Mouse (Mus musculus): ENCODE results near the gene Large2.

Large2 gene

GRCm38 (mm10) chr2:92390206-92390930, 15.7 kb upstream of the Large2 start:
- peak; percentile 73 for DNase-seq

GRCm38 (mm10) chr2:92389645-92390044, 15.0 kb upstream of the Large2 start:
- no peak for DNase-seq

DNA sequence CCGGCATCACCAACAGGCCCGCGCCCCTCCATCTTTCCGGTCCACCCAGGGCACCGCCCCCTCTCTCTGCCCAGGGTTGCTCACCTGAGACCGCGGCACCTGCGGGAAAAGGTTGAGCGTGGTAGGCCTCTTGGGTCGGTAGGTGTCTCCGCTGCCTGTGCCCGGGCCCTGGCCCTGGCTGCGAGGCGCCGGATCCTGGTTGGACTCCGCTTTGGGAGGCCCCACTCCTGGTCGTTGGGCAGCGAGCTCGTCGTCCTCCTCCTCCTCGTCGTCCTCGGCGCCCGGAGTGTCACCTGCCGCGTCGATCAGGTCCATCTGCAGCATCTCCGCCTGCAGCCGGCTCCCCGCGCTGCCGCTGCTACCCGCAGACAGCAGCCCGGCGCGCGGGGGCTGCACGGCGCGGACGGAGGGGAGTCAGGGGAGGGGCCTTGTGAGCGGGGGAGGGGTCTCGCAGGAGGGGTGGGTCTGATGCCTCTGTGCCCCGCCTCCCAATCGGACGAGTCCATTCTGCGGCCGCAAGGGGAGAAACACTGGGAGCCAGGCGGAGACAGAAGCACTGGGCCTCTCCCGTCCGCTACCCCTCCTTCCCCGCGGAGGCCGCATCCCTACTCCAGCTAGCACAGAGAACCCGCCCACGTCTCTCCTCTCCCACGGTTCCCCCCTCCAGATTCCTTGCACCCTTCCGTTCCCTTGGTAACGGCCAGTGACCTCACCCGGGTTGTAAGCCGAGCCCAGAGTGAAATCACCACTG, 14.4 kb upstream of the Large2 start:
- DNase-seq: peak; percentile 94

DNA sequence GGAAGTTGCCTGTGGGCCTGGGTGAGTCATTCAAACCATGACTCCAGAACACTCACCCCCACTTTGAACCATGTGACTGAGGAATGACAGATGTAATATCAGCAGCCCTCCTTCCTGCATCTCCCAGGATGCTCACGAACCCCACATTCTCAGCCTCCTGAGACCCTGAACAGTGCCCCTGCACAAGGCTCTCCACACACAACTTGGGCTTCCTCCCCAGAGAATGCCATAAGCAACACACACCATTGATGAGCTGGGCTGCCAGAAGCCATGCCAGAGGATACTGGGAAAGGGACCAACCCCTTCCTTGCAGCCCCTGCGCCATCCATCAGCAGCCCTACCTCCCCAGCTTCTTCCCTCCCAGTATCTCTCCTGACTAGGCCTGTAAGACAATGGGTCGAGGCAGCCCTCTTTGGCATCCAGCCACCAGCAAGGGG, 13.4 kb upstream of the Large2 start:
- DNase-seq: peak; percentile 69

DNA sequence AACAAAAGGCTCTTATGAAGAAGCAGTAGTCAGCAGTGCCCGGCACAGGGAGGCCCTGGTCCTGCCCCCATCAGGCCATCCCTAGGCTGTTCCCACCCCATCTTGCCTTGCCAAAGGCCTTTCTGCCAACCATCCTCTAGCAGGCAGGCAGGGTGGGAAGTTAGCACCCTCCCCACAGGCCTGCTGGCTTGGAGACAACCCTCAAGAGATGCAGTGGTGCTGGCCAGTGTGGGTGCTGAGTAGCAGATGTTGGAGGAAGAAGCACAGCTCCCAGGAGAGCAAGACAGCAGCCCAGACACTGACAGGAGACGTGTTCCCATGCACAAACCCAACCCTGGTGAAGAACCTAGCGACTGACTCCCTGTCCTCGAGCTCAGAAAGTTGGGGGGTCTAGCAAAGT, 13.0 kb upstream of the Large2 start:
- DNase-seq: peak; percentile 71

GRCm38 (mm10) chr2:92386821-92387570, 12.3 kb upstream of the Large2 start:
- DNase-seq: peak; percentile 55

DNA sequence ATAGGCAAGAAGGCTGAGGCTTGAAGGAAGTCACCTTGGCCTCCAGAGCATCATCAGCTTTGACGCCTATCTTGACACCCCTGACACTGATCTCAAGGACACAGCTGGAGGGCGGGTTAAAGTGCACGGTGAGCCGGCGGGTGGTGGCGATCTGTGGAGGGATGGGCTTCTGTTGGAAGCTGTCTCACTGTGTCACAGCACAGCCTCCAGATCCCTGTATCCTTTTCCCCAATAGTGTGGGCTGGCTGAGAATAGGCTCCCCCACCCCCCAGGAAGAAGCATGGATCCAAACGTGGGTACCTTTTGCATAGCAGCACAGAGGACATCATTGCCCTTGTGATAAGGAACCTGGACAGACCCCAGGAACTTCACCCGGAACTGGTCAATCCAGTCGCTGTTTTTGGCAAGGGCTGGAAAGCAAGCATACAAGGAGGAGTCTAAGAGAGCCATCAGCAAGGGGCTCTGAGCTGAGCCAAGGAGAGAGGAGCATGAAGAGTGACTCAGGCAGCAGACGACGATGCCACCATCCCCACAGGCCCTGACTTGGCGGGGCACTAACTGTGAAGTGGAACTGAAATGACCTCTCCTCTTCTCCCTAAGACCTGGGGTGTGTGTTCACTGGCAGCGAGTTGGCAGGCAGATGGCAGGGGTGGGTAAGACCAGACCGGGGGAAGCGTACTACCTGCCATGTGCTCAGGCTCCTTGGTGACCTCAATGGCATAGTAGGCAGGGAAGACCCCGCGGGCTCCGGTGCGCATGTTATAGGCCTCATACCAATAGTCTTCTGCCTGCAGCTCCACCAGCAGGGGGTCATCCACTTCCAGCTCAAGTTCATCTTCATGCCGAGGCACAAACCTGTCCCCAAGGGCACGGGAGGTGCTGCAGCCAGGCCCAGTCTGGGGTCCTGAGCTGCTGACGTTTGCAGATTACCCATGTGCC, 10.7 kb upstream of the Large2 start:
- peak; percentile 68 for DNase-seq

DNA sequence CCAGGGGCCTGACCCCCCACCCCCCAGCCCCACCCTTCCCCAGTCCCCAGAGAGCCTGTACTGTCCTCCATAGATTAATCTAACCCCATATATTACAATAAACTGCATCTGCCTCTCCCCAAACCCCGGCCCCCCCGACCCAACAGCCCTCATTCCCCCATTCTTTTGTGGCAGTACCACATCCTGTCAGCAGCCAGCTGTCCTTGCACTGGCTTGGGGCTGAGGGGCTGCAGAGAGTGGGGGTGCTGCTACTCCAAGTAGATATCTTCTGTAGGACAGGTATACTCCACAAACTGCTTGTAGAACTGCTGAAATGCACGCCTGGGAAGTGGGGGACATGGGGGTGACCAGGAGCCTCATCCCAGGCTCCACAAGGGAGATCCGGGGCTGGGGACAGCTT, 9.4 kb upstream of the Large2 start:
- peak; percentile 30 for DNase-seq

- DNase-seq: peak; percentile 63
Measured at GRCm38 (mm10) chr2:92382759-92383158, 8.1 kb upstream of the Large2 start.

DNA sequence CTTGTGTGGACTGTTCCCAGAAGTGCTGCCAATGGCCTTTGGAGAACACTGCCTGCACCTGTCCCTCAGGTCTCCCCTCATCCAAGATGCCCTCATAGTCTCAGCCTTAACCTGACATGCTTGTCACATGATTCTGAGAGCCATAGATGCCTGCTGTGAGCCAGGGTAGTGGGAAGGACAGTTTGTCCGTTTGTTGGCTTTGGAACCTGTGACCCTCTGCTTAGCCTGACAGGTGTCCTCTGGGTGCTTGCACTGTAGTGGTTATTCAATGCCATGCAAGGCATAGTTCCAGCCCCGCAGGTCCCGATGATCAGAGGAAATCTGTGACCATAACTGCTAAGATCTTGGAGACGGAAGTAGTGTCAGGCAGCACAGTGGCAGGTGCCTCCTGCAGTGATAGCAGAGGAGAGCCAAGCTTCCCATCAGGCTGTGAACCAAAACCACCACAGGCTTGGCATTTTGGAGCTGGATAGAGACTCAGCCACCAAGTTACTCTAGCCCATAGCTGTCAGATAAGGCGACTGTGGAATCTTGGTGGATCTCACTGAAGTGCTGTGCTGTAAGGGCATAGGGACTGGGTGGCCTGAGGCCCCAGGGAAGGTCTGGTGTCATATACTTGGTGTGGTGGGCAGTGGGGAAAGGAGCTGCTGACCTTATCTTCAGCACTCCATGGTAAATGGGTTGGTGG, 7.4 kb upstream of the Large2 start, which contains the start of gene 1700029I15Rik:
Gene 1700029I15Rik, plus strand, starts transcription at position 638 of the 688 bp plus-strand sequence.
- peak; percentile 73 for DNase-seq

GRCm38 (mm10) chr2:92381161-92381560, 6.5 kb upstream of the Large2 start:
- peak; percentile 36 for DNase-seq

DNA sequence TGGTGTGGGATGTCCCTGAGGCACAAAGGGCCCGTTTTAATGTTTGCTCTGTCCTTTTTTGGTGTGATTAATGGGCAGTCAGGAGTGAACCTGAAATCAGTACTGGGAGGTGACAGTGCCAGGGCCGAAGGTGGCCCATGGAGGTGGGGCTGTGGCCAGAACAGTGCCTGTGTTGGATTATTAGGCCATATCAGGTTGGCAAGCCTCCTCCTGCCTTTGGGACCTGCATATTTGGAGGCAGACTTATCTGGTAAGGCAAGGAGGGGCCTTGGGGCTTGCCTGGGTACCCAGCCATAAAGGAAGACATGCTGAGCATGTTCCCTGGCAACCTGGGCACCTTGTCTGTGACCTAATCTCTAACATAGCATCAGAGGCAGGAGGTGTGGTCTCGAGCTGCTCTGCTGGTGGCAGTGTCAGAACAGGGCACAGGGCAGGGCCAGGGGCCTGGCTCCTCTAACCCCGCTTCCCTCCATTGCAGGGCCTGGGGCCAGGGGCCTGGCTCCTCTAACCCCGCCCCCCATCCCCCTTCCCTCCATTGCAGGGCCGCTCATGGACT, 5.9 kb upstream of the Large2 start:
- DNase-seq: peak; percentile 59

- peak; percentile 49 for DNase-seq
Measured at GRCm38 (mm10) chr2:92379783-92380494, 5.3 kb upstream of the Large2 start.

DNA sequence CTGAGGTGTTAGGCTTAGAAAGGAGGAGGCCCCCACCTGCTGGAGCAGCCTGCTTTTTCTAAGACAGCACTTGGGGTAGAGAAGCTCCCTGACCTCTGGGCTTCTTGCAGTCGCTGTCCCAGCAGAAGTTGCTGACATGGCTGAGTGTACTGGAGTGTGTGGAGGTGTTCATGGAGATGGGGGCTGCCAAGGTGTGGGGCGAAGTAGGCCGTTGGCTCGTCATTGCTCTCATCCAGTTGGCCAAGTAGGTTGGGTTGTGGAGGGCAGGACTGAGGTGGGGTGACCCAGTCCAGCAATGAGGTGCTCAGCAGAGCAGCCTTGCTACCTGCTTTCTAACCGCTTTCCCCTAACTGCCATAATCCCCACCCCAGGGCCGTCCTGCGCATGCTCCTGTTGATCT, 2.7 kb upstream of the Large2 start:
- peak; percentile 51 for DNase-seq

DNA sequence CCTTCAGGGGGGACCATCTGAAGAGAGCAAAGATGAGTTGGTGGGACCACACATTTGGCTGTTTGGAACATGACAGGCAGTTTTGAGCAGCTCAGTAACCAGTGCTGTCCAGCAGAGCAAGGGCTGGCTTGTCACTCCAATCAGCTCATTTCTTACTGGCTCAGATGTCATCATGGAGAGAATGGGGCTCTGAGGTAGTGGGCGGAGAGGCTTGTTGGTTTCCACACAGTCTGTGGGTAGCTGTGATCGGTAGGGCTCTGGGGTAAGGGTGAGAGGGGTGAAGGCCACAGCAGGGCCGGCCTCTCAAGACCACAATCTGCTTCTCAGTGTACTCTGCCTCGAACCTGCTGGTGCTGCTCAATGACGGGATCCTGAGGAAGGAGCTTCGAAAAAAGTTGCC, 1.6 kb upstream of the Large2 start:
- peak; percentile 52 for DNase-seq

DNA sequence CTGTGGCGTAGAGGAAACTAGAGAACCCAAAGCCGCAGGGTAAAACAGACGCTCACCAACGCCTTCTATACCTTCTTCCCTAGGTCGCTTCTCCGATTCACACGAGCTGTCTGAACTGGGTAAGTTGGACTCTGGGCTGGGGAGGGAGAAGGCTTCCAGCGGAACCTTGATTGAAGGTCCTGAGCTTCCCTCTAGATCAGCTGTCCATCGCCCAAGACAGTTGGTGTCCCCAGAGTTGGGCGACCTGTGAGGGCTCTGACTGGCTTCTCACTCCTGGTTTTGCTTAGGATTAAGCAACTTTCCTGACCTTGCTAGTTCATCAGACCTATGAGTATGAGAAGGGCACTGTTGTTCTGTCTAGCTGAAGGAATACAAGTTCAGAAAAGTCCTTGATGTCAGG, 1.1 kb upstream of the Large2 start:
- no peak for DNase-seq

GRCm38 (mm10) chr2:92375099-92375623, 492 bp upstream of the Large2 start:
- peak; percentile 98 for DNase-seq

- DNase-seq: peak; percentile 41
Measured at GRCm38 (mm10) chr2:92373437-92373813, 1.2 kb downstream of the Large2 start.

GRCm38 (mm10) chr2:92372767-92373436, 1.8 kb downstream of the Large2 start:
- DNase-seq: peak; percentile 67
